Mouse (Mus musculus) lung, postnatal 25 days (tissue): ENCODE measurements around the gene BC034090.
A peak's percentile ranks its signal among the peaks of the same experiment; 100 is the strongest.

ENCODE experiments used
- DNase-seq: peaks from one replicate; pipeline ENCODE4 v3.0.0; 2022; ENCODE audit warnings: low spot score

Gene BC034090

DNA sequence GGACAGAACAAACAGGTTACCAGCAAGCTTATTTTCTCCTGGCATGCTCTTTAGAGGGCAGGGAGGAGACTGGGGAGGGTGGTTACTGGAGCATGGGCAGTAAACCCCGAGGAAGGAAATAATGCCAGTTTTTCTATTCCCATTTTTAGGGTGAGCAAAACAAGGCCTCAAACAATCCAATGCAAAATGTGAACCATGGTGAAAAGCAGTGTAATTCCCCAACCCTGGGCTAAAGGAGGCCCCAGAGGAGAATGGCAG lies 1.8 kb downstream of the BC034090 start:
- DNase-seq: no peak

DNA sequence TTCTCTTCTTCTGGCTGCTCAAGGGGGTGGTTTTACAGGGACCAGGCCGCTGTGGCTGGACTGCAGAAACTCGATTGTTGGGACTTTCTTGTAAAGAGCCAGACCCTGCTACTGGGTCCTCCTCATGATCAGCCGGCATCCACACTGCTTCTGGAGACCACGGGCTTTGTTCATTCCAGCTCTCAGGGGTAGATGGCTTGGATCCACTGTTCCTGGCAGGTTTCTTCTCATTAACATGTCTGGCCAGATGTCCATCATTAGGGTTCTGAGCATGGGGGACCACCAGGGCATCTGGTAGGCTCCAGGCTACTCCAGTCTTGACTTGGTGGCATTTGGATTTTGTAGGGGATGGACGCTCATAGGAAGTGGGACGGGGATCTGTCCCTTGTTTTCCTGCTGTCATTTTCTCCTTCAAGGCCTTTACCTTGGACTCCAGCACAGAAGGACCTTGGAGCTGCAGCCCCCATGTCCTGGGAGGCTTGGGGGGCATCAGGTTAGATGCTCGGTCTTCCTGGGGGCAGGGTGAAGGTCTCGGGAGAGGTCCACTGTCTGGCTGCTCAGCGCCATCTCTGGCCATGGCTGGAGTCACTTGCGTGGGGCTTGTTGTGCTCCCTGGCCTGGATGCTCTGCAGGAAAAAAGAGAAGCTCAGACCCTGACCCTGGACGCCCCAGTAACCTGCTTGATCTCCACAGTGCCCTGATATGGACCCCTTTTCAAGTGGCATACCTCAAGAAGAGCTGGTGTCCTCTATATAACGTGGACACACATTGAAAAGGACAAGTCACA lies 2.4 kb downstream of the BC034090 start:
- no peak for DNase-seq

- no peak for DNase-seq
Measured at GRCm38 (mm10) chr1:155239962-155240717, 4.1 kb downstream of the BC034090 start.

GRCm38 (mm10) chr1:155239169-155239568 lies 5.1 kb downstream of the BC034090 start:
- no peak for DNase-seq

GRCm38 (mm10) chr1:155238126-155238525 lies 6.1 kb downstream of the BC034090 start:
- no peak for DNase-seq

DNA sequence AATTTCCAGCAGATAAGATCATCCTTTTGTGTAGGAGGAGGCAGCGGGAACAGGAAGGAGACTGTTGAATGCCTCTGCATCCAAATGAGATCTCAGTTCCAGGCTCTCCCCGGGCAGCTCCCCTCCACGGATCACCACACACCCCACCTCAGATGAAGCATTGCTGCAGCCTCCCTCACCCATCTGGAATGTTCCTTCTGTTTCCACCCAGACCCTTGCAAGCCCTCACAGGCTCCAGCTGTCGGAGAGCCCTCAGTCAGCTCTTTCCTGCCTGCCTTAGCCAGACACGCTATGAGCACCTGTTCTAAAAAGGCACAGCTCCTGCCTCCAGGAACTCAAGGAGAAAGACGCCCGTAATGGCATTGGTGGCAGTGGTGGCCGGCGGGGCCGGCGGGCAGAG lies 6.9 kb downstream of the BC034090 start:
- no peak for DNase-seq

DNA sequence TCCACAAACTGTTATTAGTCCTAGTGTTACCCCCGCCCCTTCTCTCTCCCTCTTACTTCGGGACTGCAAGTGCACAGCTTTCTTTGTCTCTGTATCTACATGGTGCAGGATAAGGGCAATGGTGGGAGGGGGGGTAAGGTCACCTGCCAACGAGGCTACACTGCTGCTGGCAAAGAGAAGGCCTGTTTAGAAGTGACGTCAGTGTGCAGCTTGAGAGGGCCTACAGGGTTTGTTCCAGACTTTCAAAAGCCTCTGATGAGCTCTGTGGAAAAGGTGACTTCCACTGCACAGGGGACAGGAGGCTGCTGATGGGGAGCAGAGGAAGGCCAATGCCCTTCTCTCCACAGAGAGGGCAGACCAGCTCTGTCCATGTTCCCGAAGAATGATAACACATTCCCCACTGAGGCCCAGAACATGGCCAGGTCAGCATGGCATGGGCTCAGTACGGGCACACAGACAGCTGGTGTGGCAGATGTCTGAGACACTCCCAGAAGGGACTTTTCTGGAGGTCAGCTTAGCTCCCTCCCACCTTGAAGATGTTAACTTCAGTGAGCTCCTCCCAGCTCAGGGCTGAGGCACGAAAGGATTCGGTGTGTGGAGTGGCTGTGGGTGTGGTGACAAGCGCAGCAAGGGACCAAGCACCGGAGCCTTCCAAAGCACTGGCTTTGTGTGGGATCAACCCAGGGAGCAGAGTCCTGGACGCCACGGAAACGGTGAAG lies 7.8 kb downstream of the BC034090 start:
- DNase-seq: no peak

- no peak for DNase-seq
Measured at GRCm38 (mm10) chr1:155235641-155236040, 8.6 kb downstream of the BC034090 start.

DNA sequence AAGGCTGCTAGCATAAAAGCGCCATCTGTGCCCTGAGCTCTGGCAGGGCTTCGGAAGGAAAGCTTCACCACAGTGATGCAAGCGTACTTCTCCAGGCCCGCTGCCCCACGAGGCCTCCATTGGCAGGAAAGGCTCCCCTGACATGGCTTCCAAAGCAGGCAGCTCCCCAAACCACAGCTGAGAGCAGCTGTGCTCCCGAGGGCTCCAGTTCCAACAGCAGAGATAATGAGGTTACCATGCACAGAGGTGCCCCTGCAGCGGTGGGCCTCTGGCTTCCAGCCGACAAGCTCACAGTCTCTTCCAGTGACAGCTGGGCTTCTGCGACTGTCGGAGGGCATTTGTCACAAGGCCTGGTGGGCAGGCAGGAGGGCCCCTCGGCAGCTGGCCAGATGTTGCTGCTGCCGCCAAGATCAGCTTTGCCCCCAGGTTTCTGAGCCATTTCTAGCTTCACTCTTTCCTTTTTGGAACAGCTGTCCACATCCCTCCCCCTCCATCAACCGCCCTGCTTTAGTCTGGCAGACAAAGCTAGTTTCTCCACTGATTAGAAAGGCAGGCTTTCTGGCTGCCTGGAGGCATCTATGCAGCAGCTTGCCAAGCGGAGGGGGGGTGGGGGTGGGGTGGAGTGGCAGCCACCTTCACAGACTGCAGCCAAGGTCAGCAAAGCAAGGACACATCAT lies 10.2 kb downstream of the BC034090 start:
- DNase-seq: peak; percentile 61

DNA sequence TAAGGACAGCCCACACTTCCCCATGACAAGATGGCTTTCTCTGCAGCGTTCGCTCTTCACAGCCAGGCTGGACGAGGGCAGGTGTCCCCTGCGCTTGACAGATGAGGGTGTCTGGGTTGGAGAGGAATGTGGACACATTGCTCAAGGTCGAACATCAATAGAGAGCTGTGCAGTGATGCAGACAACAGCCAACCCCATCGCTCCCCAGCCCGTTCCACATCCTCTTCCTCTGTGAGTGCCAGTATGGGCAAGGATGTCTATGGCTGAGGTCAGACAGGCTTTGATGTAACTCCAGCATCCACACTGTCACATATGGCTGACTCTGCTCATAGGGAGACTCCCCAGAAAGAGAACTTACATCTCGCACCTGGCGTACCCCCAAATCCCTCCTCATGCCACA lies 10.9 kb downstream of the BC034090 start:
- DNase-seq: no peak

- no peak for DNase-seq
Measured at GRCm38 (mm10) chr1:155232786-155233185, 11.5 kb downstream of the BC034090 start.

- no peak for DNase-seq
Measured at GRCm38 (mm10) chr1:155232385-155232784, 11.9 kb downstream of the BC034090 start.

GRCm38 (mm10) chr1:155229464-155230411 lies 14.5 kb downstream of the BC034090 start:
- DNase-seq: no peak

DNA sequence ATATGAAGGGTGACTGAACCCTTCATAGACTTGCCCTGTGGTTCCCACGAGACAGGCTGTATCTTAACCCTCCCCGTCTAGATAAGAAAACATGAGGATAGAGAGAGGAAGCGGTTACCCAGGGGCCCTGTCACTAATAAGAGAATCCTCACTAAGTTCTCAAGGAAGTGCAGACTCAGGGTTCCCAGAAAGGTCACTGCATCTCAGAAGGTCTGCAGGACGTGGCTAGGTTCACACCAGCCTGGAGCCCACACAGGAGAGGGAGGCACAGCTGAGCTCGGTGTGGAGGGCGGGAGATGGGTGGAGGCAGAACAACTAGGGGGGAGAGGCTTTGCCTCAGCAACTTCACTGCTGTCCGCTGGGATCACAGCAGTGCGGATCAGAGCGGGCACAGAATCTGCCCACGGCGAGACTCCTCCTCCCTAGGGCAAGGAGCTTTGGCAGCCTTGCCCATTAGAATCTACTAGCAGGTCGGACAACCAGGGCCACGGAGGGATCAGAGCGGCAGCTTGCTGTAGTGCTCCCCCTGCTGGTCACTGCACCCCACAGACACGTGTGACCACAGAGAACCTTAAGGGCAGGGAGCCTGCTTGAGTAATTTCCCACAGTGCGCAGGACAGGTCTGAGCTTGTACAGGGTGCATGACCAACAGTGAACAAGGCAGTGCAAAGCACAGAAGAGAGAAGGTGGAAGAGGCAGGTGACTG lies 20.2 kb downstream of the BC034090 start:
- DNase-seq: peak; percentile 80

DNA sequence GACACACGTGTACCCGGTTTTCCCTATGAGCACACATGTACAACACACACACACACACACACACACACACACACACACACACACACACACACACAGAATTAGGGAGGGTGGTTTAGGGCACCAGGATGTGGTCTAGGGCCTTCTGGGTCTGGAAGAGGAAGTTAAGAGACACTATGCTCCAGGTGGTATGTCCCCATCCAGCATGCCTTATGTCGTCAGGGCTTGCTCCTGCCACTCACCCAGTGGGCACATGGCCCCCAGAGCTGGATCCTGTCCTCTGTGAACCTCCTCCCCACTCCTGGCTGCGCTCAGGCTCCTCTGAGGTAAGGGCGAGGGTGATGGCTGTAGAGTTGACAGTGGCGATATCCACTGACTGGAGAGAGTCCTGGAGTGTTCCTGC lies 21.2 kb downstream of the BC034090 start:
- no peak for DNase-seq

DNA sequence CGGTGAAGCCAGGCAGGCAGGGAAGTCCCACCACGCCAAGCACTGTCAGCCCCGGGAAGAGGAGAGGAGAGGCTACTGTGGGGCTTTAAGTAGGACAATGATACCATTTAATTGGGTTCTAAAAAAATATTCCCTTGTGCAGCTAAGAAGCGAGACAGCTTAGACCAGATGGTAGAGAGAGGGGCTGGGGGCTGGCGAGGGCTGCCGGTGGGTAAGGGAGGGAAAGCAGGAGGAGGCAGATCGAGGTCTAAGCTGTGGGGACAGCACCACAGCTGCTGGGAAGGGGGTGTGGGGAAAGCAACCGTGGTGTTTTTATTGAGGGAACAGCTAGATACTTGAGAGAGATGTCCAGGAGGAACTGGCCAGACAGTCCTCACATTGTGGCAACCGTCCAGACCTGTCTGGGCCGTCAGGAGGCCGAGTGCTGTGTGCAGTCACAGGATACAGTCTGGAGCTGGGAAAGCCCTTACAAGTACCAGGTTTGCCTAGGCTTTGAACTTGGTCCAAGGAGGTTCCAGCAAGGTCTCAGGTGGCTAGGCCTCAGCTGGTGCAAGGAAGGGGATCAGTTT lies 22.1 kb downstream of the BC034090 start:
- no peak for DNase-seq

- DNase-seq: no peak
Measured at GRCm38 (mm10) chr1:155218924-155219323, 25.3 kb downstream of the BC034090 start.

DNA sequence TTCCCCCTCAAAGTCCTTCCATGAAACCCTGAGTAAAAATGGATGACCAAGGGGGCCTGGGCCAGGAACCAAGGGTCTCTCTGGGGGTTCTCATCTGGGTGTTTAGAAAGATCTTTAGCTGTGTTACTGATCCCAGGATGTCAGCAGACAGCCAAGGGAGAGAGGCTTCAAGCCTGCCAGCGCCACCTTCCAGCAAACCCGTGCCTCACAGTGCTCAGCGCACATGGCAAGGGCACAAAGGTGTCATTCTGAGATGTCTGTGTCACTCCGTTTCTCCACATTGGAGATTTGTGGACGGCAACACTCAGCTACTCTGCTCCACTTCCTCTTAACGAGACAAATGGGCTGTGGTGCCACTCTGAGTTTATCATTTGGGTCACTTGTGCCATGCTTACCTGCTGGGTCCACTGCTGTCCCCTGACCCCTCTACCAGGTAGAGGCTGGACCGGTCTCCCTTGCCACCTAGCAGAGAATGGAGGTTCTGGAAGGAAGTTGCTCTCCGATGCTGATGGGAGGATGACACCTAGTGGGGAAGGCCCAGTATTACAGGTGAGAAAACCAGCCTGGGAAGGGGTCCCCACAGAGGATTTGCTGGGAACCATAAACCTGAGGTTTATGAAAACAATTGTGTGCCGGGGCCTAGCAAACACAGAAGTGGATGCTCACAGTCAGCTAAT lies 26.2 kb downstream of the BC034090 start:
- DNase-seq: peak; percentile 65

GRCm38 (mm10) chr1:155216844-155217243 lies 27.4 kb downstream of the BC034090 start:
- DNase-seq: no peak

- DNase-seq: no peak
Measured at GRCm38 (mm10) chr1:155216313-155216712, 27.9 kb downstream of the BC034090 start.
